Mouse (Mus musculus): ENCODE results near the gene Tnfaip3.

Tnfaip3 gene

DNA sequence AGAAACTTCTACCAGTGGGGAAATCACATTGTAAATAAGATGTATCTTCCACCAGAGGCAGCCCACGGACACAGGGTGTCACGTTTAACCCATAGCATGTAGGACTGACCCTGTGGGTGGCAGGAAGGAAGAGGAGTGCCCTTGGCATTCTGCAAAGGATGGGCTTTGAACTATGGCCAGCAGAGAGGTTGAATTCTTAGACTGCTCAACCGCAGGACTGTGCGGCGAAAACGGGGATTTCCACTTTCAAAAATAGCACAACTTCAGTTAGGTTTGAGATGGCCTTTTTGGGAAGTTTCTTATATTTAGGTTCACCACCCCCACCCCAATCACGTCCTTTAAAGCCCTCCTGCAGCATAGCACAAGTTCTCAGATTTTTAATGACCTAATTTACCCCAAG, 50.6 kb downstream of the Tnfaip3 start:
- DNase-seq (ENCODE audit: low spot score): no peak

DNA sequence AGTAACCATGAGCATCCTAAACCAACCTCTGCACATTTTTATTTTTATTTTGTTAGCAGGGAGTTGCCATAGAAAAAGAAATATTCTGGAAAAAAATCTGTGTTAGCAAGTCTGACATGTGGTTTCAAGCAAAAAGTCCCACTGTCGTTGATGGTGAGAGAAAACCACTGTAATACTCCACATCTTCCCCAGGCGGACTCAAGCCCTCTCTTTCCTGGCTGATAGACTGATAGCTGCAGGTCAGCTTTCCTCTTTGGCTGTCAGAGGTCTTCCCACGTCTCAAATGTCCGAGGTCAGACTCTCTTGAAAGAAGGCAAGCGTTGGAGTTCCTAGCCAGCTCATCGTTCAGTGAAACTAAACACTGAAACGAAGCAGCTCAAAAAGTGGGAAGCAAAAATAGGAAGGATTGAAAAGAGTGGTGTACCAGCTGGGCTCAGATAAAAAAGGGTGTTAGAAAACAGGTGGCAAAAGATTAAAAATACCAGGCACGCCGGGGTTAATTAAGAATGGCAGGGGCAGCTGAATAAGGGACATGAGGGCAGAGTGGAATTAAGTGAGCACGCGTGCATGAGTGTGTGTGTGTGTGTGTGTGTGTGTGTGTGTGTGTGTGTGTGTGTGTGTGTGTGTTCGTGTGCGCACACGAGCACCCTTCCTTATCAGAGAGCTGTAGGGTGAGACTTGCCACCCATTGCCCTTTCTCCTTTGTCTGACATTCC, 55.5 kb downstream of the Tnfaip3 start:
- no peak for DNase-seq (ENCODE audit: low spot score)

GRCm38 (mm10) chr10:18953706-18954071, 61.8 kb downstream of the Tnfaip3 start:
- DNase-seq (ENCODE audit: low spot score): no peak

DNA sequence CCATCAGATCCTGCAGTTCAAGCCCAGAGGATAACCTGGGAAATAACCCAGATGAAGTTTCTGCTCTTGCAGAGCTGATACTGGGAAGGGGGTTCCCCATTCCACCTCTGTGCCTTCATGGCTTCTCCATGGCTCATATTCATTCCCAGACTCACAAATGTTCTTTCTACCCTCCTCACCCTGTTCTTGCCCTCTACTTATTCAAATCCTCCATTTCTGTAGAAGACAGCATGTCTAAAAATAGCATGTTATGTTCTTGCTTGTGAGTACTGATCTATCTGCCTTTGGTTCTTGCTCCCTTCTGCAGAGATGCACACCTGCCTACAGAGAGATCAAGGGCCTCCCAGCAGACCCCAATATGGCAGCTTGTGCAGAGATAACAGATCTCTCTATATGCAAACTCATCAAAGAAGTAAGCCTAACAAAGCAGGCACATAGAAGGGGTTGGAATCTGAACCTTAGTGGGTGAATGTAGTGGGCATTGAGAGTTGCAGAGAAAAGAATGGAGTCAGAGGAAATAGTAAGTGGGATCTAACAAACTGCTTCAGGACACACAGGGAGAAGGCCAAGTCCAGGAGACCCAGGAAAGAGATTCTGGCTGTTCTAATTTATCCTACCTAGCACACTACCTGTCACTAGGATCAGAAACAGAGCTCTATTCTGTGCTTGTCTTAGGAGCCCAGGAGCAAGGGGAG, 62.3 kb downstream of the Tnfaip3 start:
- DNase-seq (ENCODE audit: low spot score): no peak
